Mouse (Mus musculus): ENCODE data around the gene Prss43.

- TF ChIP-seq CTCF (IDR thresholded peaks at IDR 0.05; ENCODE audit: low read depth) (no peak), EP300 (optimal IDR thresholded peaks at IDR 0.05) (no peak)
Observed at GRCm38 (mm10) chr9:110836112-110836511, 9.6 kb downstream of the Prss43 start.

All from stomach, postnatal 0 days (tissue).